Mouse (Mus musculus) spleen, adult 2 months (tissue): ENCODE data around the gene Dnaaf1. TPM values are rescaled to one million over a fixed set of nuclear protein-coding genes. Genes with fewer than 3 reads are reported as not detected.

Experiments used
- DNase-seq, 2 experiments: peaks; one replicate each; pipeline versions ENCODE4 v3.0.0 to v3.0.0-alpha.2; 2012 to 2021; ENCODE audit warnings: low spot score in 2 of 2, low read depth in 1 of 2
- H3K27ac ChIP-seq: fragments of 200-500 bp; 2 replicates; pipeline ENCODE4 v1.5.1; 2012; ENCODE audit warnings: low read length, inconsistent platforms; ENCODE audit not compliant: insufficient read depth
- H3K27me3 ChIP-seq: fragments of 200-500 bp; 2 replicates; pipeline ENCODE4 v1.6.1; 2012; ENCODE audit warnings: mild to moderate bottlenecking, moderate library complexity, low read length, inconsistent platforms; ENCODE audit not compliant: control insufficient read depth, insufficient read depth
- H3K36me3 ChIP-seq: fragments of 200-500 bp; 2 replicates; pipeline ENCODE4 v1.6.1; 2012; ENCODE audit warnings: mild to moderate bottlenecking, low read length, inconsistent platforms; ENCODE audit not compliant: control insufficient read depth, insufficient read depth
- H3K4me1 ChIP-seq: fragments of 200-500 bp; 2 replicates; pipeline ENCODE4 v1.6.1; 2011; ENCODE audit warnings: inconsistent platforms; ENCODE audit not compliant: control insufficient read depth, insufficient read depth, insufficient read length
- H3K4me3 ChIP-seq: fragments of 200-500 bp; 2 replicates; pipeline ENCODE4 v1.5.1; 2011; ENCODE audit warnings: mild to moderate bottlenecking, inconsistent platforms; ENCODE audit not compliant: insufficient read depth, insufficient read length; ENCODE audit errors: extremely low read depth
- CTCF ChIP-seq: fragments of 200-500 bp; IDR thresholded peaks from 2 replicates; pipeline ENCODE4 v1.5.1; 2011; ENCODE audit warnings: mild to moderate bottlenecking, inconsistent platforms; ENCODE audit not compliant: insufficient read depth, insufficient read length, insufficient replicate concordance; ENCODE audit errors: extremely low read depth
- POLR2A ChIP-seq: fragments of 200-500 bp; IDR thresholded peaks from 2 replicates; pipeline ENCODE4 v1.6.1; 2011; ENCODE audit warnings: low read depth, low read length, inconsistent platforms
- WGBS: fragments of 180-500 bp; shearing (Covaris S2); methylation state at CpG from one replicate; pipeline ENCODE4 v1.1.7; 2018; 5-methylcytosine and 5-hydroxymethylcytosine counted together
- polyA plus RNA-seq: library from polyadenylated mRNA; depleted of rRNA; stranded (reverse); fragments of >200 nt; gene quantifications from 2 replicates; pipeline ENCODE4 v1.2.3, GENCODE M21; 2012

Dnaaf1 gene
- polyA plus RNA-seq, 1 experiment, result not detected

GRCm38 (mm10) chr8:119557821-119558602 lies 17.0 kb upstream of the Dnaaf1 start:
- peaks cover 4% of the 10 kb centered on the region; the same call in 1 of the 2 replicates for H3K4me1 ChIP-seq
- WGBS, result 1% methylated on average over 55 of the region's 55 CpGs
- peak overlapping the region; percentile 87 for H3K4me3 ChIP-seq
- peak in 1 of 2 experiments; percentile 76 for DNase-seq
- TF ChIP-seq CTCF, result no peak
- peak; percentile 2; the same call in 1 of the 2 replicates for TF ChIP-seq POLR2A
- H3K36me3 ChIP-seq, result peaks cover 7% of the 10 kb centered on the region; the same call in 1 of the 2 replicates
- H3K27me3 ChIP-seq, result no peaks in the 10 kb centered on the region
- H3K27ac ChIP-seq, result peak overlapping the region; percentile 96

GRCm38 (mm10) chr8:119558603-119559401 lies 16.2 kb upstream of the Dnaaf1 start, which contains the start of gene Mbtps1:
Gene Mbtps1 (minus strand): TSS chr8:119558735.
- Histone ChIP-seq H3K27me3 (no peaks in the 10 kb centered on the region), H3K4me1 (peaks cover 6% of the 10 kb centered on the region; the same call in 1 of the 2 replicates), H3K4me3 (peak within 1 kb of the TSS; percentile 87), H3K36me3 (peaks cover 9% of the 10 kb centered on the region; the same call in 1 of the 2 replicates), H3K27ac (peak within 1 kb of the TSS; percentile 96)
- peak; percentile 46 for TF ChIP-seq POLR2A
- no peak for TF ChIP-seq CTCF
- 4% methylated on average over 63 of the region's 63 CpGs for WGBS
- peak; percentile 96 to 97 for DNase-seq

- Histone ChIP-seq H3K27ac (0 out of 2 replicates have a peak overlapping the region, but pooled peaks have one; percentile 82), H3K4me3 (no peak overlapping the region), H3K36me3 (peaks cover 10% of the 10 kb centered on the region; the same call in 1 of the 2 replicates), H3K27me3 (no peaks in the 10 kb centered on the region), H3K4me1 (peaks cover 11% of the 10 kb centered on the region; the same call in 1 of the 2 replicates)
- DNase-seq, result no peak
- no peak for TF ChIP-seq POLR2A
- WGBS, result 84% methylated on average over 6 of the region's 6 CpGs
Observed at GRCm38 (mm10) chr8:119559402-119559720, 15.7 kb upstream of the Dnaaf1 start.

- H3K36me3 ChIP-seq, result peaks cover 32% of the 10 kb centered on the region
- 40% methylated on average over 14 of the region's 14 CpGs for WGBS
- H3K27ac ChIP-seq, result peak overlapping the region; percentile 88
- no peaks in the 10 kb centered on the region for H3K27me3 ChIP-seq
- H3K4me3 ChIP-seq, result no peak overlapping the region
- peak; percentile 30 to 48 for DNase-seq
- peaks cover 9% of the 10 kb centered on the region; the same call in 1 of the 2 replicates for H3K4me1 ChIP-seq
- TF ChIP-seq CTCF, result no peak
- TF ChIP-seq POLR2A, result no peak
Observed at GRCm38 (mm10) chr8:119563849-119564251, 11.2 kb upstream of the Dnaaf1 start.

- H3K4me1 ChIP-seq, result peaks cover 13% of the 10 kb centered on the region; the same call in 1 of the 2 replicates
- H3K4me3 ChIP-seq, result no peak overlapping the region
- DNase-seq, result no peak
- WGBS, result 91% methylated on average over 11 of the region's 11 CpGs
- H3K36me3 ChIP-seq, result peaks cover 32% of the 10 kb centered on the region
- no peak overlapping the region for H3K27ac ChIP-seq
- TF ChIP-seq CTCF (no peak), POLR2A (no peak)
- H3K27me3 ChIP-seq, result no peaks in the 10 kb centered on the region
Observed at GRCm38 (mm10) chr8:119566367-119566766, 8.7 kb upstream of the Dnaaf1 start.

- H3K4me3 ChIP-seq, result no peak overlapping the region
- no peak for DNase-seq
- H3K4me1 ChIP-seq, result peaks cover 15% of the 10 kb centered on the region; the same call in 1 of the 2 replicates
- no peak for TF ChIP-seq CTCF
- no peak for TF ChIP-seq POLR2A
- peaks cover 24% of the 10 kb centered on the region for H3K36me3 ChIP-seq
- H3K27me3 ChIP-seq, result no peaks in the 10 kb centered on the region
- WGBS, result 86% methylated on average over 9 of the region's 9 CpGs
- no peak overlapping the region for H3K27ac ChIP-seq
Observed at GRCm38 (mm10) chr8:119568251-119568650, 6.8 kb upstream of the Dnaaf1 start.
